Mouse (Mus musculus): Measurements from ENCODE around the gene Kif26b. TPM values are rescaled to one million over a fixed set of nuclear protein-coding genes. Genes with fewer than 3 reads are reported as not detected.

The Kif26b gene
- polyA plus RNA-seq, 1 experiment, result 15.6 TPM

GRCm38 (mm10) chr1:178847569-178847968 is 318.6 kb downstream of the Kif26b start:
- H3K4me1 ChIP-seq (ENCODE audit: control insufficient read depth, insufficient read depth, low read length), result peaks cover 8% of the 10 kb centered on the region; the same call in 1 of the 2 replicates
- no peaks in the 10 kb centered on the region for H3K27me3 ChIP-seq (ENCODE audit: control insufficient read depth, insufficient read depth, low read length)
- H3K4me3 ChIP-seq (replicated peaks; ENCODE audit: insufficient read depth, low read depth, low read length), result no peak overlapping the region
- 91% methylated on average over 5 of the region's 5 CpGs for WGBS
- DNase-seq, result no peak
- TF ChIP-seq POLR2A (IDR thresholded peaks at IDR 0.05; ENCODE audit: borderline replicate concordance, insufficient read depth, low read length) (no peak), CTCF (IDR thresholded peaks at IDR 0.05; ENCODE audit: borderline replicate concordance, insufficient read depth, low read depth, low read length) (no peak)
- H3K27ac ChIP-seq (ENCODE audit: insufficient read depth, low read length), result no peak overlapping the region

DNA sequence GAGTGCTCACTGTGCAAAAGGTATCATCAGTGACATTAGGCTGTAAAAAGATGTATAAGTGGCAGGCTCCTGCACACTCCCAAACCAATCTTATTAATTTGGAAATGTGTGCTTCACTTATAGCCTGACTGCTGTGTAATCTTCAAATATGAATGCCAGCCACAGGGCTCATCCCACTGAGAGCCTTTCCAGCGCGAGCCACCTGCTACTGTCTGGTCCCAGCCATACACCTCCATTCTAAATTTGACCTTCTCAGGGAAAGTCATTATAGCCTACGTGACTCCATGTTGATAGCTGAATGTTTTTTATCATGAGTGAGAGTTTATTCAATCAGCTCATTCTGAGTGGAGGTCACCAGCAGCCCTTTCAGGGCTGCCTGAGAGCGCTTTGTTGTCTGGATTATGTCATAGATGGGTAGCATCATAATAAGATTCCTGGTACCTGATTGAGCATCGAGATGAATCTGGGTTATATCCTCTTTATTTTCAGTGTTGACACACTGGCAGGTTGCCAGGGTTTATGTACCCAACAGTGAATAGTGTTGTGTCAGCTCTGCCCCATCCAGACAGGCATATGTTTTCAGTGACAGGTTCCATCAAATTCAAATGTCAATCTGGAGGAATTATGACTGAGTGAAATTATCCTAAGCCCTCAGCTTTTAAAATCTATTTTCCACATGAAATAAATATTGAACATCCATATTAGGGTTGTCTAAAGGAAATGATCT is 319.6 kb downstream of the Kif26b start:
- TF ChIP-seq POLR2A (IDR thresholded peaks at IDR 0.05; ENCODE audit: borderline replicate concordance, insufficient read depth, low read length) (no peak), CTCF (IDR thresholded peaks at IDR 0.05; ENCODE audit: borderline replicate concordance, insufficient read depth, low read depth, low read length) (no peak)
- Histone ChIP-seq H3K4me3 (replicated peaks; ENCODE audit: insufficient read depth, low read depth, low read length) (no peak overlapping the region), H3K4me1 (ENCODE audit: control insufficient read depth, insufficient read depth, low read length) (peaks cover 8% of the 10 kb centered on the region; the same call in 1 of the 2 replicates), H3K27me3 (ENCODE audit: control insufficient read depth, insufficient read depth, low read length) (no peaks in the 10 kb centered on the region), H3K27ac (ENCODE audit: insufficient read depth, low read length) (no peak overlapping the region; the same call in 1 of the 2 replicates)
- WGBS, result 30% methylated on average over 5 of the region's 5 CpGs
- DNase-seq, result peak; percentile 31 to 48

DNA sequence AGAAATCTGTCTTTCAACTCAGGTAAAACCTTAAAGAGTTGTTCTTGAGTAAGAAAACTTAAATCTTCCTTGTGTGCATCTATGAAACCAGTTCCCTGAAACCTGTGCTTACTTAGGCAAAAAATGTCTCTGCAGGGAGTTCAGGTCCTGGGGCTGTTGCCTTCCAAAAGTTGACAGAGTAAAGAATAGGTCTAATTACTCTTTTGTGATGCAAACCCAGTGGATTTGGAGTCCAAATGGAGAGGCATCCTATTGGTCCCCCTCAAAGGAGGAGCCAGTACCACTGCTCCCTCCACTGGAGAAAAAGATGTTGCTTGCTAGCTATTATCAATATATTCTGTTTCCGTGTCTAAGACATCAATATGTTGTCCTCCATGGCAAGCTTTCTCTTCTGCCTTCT is 321.6 kb downstream of the Kif26b start:
- Histone ChIP-seq H3K27ac (ENCODE audit: insufficient read depth, low read length) (no peak overlapping the region), H3K4me1 (ENCODE audit: control insufficient read depth, insufficient read depth, low read length) (peaks cover 8% of the 10 kb centered on the region; the same call in 1 of the 2 replicates), H3K4me3 (replicated peaks; ENCODE audit: insufficient read depth, low read depth, low read length) (no peak overlapping the region), H3K27me3 (ENCODE audit: control insufficient read depth, insufficient read depth, low read length) (no peaks in the 10 kb centered on the region)
- TF ChIP-seq POLR2A (IDR thresholded peaks at IDR 0.05; ENCODE audit: borderline replicate concordance, insufficient read depth, low read length) (no peak), CTCF (IDR thresholded peaks at IDR 0.05; ENCODE audit: borderline replicate concordance, insufficient read depth, low read depth, low read length) (no peak)
- 75% methylated on average over 1 of the region's 1 CpGs for WGBS
- DNase-seq, result no peak

DNA sequence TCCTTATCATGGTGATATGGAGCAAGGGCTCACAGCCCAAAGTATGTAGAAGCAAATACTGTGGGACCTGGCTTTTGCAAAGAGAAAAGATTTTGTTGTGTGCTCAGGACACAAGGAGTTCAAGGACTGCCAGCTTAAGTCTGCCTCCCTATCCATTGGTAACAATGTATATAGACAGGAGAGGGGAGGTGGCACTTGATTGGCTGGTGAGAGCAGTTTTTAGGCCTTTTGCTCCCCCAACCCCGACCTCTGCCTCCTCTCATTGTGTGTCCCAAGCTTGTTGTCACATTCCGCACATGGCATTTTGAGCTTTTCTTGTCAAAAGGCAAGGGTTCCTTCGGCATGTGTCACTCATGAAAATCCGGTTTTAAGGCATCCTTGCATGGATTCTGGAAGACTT is 326.0 kb downstream of the Kif26b start:
- 93% methylated on average over 4 of the region's 4 CpGs for WGBS
- TF ChIP-seq CTCF (IDR thresholded peaks at IDR 0.05; ENCODE audit: borderline replicate concordance, insufficient read depth, low read depth, low read length) (no peak), POLR2A (IDR thresholded peaks at IDR 0.05; ENCODE audit: borderline replicate concordance, insufficient read depth, low read length) (no peak)
- no peak for DNase-seq
- H3K4me1 ChIP-seq (ENCODE audit: control insufficient read depth, insufficient read depth, low read length), result peaks cover 5% of the 10 kb centered on the region; the same call in 1 of the 2 replicates
- H3K4me3 ChIP-seq (replicated peaks; ENCODE audit: insufficient read depth, low read depth, low read length), result no peak overlapping the region
- no peaks in the 10 kb centered on the region for H3K27me3 ChIP-seq (ENCODE audit: control insufficient read depth, insufficient read depth, low read length)
- no peak overlapping the region for H3K27ac ChIP-seq (ENCODE audit: insufficient read depth, low read length)

- Histone ChIP-seq H3K4me3 (replicated peaks; ENCODE audit: insufficient read depth, low read depth, low read length) (no peak overlapping the region), H3K4me1 (ENCODE audit: control insufficient read depth, insufficient read depth, low read length) (peaks cover 5% of the 10 kb centered on the region; the same call in 1 of the 2 replicates), H3K27ac (ENCODE audit: insufficient read depth, low read length) (no peak overlapping the region), H3K27me3 (ENCODE audit: control insufficient read depth, insufficient read depth, low read length) (no peaks in the 10 kb centered on the region)
- WGBS, result 61% methylated on average over 6 of the region's 6 CpGs
- no peak for DNase-seq
- no peak for TF ChIP-seq CTCF (IDR thresholded peaks at IDR 0.05; ENCODE audit: borderline replicate concordance, insufficient read depth, low read depth, low read length)
- TF ChIP-seq POLR2A (IDR thresholded peaks at IDR 0.05; ENCODE audit: borderline replicate concordance, insufficient read depth, low read length), result no peak
Observed at GRCm38 (mm10) chr1:178855974-178856373, 327.0 kb downstream of the Kif26b start.

- TF ChIP-seq CTCF (IDR thresholded peaks at IDR 0.05; ENCODE audit: borderline replicate concordance, insufficient read depth, low read depth, low read length) (no peak), POLR2A (IDR thresholded peaks at IDR 0.05; ENCODE audit: borderline replicate concordance, insufficient read depth, low read length) (no peak)
- DNase-seq, result no peak
- H3K27me3 ChIP-seq (ENCODE audit: control insufficient read depth, insufficient read depth, low read length), result no peaks in the 10 kb centered on the region
- no peak overlapping the region for H3K27ac ChIP-seq (ENCODE audit: insufficient read depth, low read length)
- peaks cover 5% of the 10 kb centered on the region; the same call in 1 of the 2 replicates for H3K4me1 ChIP-seq (ENCODE audit: control insufficient read depth, insufficient read depth, low read length)
- H3K4me3 ChIP-seq (replicated peaks; ENCODE audit: insufficient read depth, low read depth, low read length), result no peak overlapping the region
- 58% methylated on average over 8 of the region's 8 CpGs for WGBS
Observed at GRCm38 (mm10) chr1:178860671-178861391, 331.9 kb downstream of the Kif26b start.

DNA sequence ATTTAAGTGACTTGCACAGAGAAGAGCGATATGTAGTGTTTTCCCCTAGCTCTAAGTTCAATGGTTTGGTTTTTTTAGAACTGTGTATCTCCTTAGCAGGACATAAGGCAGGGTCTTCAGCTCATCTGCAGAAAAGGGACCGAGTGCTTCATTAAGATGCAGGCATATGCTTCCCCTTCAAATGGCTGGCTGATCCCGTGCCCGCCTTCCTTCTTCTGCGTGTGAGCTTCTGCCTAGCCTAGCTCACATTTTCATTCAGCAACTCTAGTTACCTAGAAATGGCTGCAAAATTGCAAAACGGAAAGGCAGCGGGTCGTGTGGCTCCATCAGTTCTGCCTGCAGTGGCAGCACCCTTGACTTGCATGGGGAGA is 332.5 kb downstream of the Kif26b start:
- Histone ChIP-seq H3K4me1 (ENCODE audit: control insufficient read depth, insufficient read depth, low read length) (peaks cover 3% of the 10 kb centered on the region; the same call in 1 of the 2 replicates), H3K27ac (ENCODE audit: insufficient read depth, low read length) (no peak overlapping the region), H3K4me3 (replicated peaks; ENCODE audit: insufficient read depth, low read depth, low read length) (no peak overlapping the region), H3K27me3 (ENCODE audit: control insufficient read depth, insufficient read depth, low read length) (no peaks in the 10 kb centered on the region)
- no peak for DNase-seq
- WGBS, result 70% methylated on average over 8 of the region's 8 CpGs
- TF ChIP-seq CTCF (IDR thresholded peaks at IDR 0.05; ENCODE audit: borderline replicate concordance, insufficient read depth, low read depth, low read length) (no peak), POLR2A (IDR thresholded peaks at IDR 0.05; ENCODE audit: borderline replicate concordance, insufficient read depth, low read length) (no peak)

Data from cerebellum, adult 2 months (tissue).